Mouse (Mus musculus): Measurements from ENCODE around the gene Hs2st1. TPM values are rescaled to one million over a fixed set of nuclear protein-coding genes. Genes with fewer than 3 reads are reported as not detected.

Hs2st1 gene
- polyA plus RNA-seq, 1 experiment, result 30.9 TPM

DNA sequence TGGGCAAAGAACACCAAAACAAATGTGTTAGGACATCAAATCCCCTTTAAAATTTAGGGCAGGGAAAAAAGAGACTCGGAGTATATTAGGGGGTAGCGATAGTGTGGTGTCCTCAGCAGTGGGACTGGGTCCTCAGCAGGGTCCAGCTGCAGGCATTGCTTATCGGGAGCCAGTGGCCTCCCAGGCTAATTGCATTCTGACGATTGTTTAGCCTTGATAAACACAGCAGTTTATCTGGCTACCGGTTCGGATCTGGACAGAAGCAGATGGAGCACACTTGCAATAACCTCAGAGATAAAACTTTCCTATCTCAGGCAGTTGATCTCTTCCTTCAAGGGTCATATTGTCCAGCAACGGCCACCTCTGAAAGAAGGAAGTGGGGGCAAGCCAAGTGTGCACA is 169.1 kb downstream of the Hs2st1 start:
- no peak for TF ChIP-seq POLR2A (IDR thresholded peaks at IDR 0.05; ENCODE audit: borderline replicate concordance, extremely low read depth, insufficient read depth, insufficient read length, poor library complexity, severe bottlenecking)
- TF ChIP-seq CTCF (IDR thresholded peaks at IDR 0.05; ENCODE audit: borderline replicate concordance, extremely low read depth, insufficient read depth, insufficient read length), result no peak
- DNase-seq (ENCODE audit: low read depth), result no peak

DNA sequence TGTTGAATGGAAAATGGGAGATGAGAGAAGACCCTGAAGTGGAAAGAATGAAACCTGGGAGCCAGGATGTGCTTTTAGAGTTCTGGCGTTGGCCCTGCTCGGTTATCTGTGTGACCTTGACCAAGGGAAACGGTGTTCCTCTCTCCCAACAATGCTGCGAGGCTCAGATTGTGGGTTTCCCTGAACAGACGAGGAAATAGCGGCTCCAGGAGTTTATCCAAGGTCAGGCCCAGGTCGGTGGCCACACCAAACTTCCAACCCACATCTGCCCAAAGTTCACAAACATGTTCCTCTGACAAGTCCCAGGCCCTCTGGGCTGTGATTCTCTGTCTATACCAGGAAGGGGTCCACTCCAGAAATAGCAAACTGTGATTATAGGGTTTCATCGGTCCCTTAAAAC is 169.6 kb downstream of the Hs2st1 start:
- TF ChIP-seq CTCF (IDR thresholded peaks at IDR 0.05; ENCODE audit: borderline replicate concordance, extremely low read depth, insufficient read depth, insufficient read length) (no peak), POLR2A (IDR thresholded peaks at IDR 0.05; ENCODE audit: borderline replicate concordance, extremely low read depth, insufficient read depth, insufficient read length, poor library complexity, severe bottlenecking) (no peak)
- DNase-seq (ENCODE audit: low read depth), result no peak

DNA sequence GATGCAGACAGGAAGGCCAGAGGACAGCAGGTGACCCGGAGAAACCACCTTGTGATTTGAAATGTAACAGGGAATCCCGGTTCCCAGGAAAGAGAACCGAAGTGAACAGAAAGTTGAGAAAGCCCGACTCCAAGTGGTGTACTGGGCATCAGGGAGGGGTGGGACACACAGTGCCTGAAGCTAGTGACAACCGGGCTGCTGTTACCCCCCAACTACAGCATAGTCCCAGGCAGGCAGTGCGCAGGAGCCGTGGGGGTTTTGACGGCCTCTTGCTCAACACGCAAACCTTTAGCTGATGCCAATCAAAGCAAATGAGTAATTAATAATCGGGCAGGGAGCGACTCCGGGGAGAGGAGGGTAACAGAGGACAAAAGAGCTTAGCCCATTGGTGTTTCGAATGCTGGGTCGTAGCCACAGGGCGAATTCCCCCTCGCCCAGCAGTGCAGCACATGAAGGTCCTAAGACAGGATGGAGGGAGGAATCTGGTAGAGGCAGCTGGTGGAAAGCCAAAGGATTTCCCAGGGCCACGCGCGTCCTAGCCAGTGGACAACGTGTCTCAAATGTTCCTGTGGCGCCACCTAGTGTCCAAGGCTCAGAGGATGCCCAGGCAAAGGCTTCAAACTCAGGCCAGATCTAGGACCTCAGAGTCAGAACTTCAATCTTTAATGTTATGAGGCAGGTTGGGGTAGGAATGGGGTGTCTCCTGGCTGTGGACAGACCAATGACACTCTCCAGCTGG is 170.5 kb downstream of the Hs2st1 start:
- DNase-seq (ENCODE audit: low read depth), result peak; percentile 93

DNA sequence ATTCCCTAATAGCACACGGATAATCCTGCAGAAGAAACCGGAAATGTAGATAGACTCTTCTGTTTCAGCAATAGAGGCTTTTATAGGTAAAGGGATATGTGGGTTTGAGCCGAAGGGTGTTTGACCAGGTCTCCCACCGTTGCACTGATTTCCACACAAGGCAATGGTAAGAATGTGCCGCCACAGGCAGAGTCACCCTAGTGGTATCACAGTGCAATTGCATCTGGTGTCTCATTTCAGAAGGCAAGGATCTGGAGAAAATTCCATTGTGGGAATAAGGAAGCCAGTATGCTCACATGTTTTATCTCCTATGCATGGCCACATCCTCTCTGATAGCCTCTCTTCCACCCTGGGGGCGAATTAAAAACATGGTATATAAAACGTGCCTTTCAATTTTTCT is 171.8 kb downstream of the Hs2st1 start:
- no peak for DNase-seq (ENCODE audit: low read depth)
- TF ChIP-seq CTCF (IDR thresholded peaks at IDR 0.05; ENCODE audit: borderline replicate concordance, extremely low read depth, insufficient read depth, insufficient read length) (peak; percentile 43; the same call in 1 of the 2 replicates), POLR2A (IDR thresholded peaks at IDR 0.05; ENCODE audit: borderline replicate concordance, extremely low read depth, insufficient read depth, insufficient read length, poor library complexity, severe bottlenecking) (no peak)

More for the DNA sequence above, 170.5 kb downstream of the Hs2st1 start:
- TF ChIP-seq POLR2A (IDR thresholded peaks at IDR 0.05; ENCODE audit: borderline replicate concordance, extremely low read depth, insufficient read depth, insufficient read length, poor library complexity, severe bottlenecking), result no peak
- peak; percentile 92 for TF ChIP-seq CTCF (IDR thresholded peaks at IDR 0.05; ENCODE audit: borderline replicate concordance, extremely low read depth, insufficient read depth, insufficient read length)

DNA sequence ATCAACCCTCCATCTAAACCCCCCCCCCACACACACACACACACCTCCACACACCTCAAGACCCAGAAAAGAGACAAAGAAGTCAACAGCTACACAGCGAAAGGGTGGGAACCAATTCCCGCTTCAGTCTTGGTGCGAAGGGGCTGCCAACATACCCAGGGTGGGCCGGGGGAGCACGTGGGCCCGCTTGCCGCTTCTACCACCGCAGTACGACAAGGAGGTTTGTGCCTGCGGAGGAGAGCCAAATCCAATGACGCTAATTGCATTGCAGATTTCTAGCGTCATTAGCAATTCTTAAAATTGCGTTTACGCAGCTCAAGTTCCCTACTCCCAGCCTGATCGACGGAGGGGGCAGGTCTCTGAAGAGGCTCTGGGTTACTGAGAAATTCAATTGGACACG is 173.5 kb downstream of the Hs2st1 start:
- DNase-seq (ENCODE audit: low read depth), result peak; percentile 80
- TF ChIP-seq CTCF (IDR thresholded peaks at IDR 0.05; ENCODE audit: borderline replicate concordance, extremely low read depth, insufficient read depth, insufficient read length) (no peak), POLR2A (IDR thresholded peaks at IDR 0.05; ENCODE audit: borderline replicate concordance, extremely low read depth, insufficient read depth, insufficient read length, poor library complexity, severe bottlenecking) (no peak)

DNA sequence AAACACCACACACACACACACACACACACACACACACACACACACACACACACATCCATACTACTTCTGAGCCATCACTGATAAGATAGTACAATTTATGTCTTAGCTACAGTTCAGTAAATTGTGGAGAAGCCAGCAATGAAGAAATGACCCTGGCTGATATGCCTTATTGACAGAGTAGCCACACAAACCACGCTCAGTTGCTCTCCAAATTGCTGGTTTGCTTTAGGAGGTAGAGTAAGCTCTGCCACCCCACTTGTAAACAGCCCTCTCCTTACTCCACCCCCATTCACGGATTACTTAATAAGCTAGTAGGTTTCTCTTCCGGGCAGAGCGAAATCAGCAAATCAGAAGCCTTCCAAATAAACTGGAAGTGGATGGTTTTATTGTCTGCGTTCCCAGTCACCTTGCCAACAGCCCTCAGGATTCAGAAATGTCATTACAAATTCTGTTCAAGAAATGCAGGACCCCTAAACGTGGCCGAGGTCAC is 175.5 kb downstream of the Hs2st1 start:
- no peak for DNase-seq (ENCODE audit: low read depth)
- no peak for TF ChIP-seq CTCF (IDR thresholded peaks at IDR 0.05; ENCODE audit: borderline replicate concordance, extremely low read depth, insufficient read depth, insufficient read length)
- no peak for TF ChIP-seq POLR2A (IDR thresholded peaks at IDR 0.05; ENCODE audit: borderline replicate concordance, extremely low read depth, insufficient read depth, insufficient read length, poor library complexity, severe bottlenecking)

DNA sequence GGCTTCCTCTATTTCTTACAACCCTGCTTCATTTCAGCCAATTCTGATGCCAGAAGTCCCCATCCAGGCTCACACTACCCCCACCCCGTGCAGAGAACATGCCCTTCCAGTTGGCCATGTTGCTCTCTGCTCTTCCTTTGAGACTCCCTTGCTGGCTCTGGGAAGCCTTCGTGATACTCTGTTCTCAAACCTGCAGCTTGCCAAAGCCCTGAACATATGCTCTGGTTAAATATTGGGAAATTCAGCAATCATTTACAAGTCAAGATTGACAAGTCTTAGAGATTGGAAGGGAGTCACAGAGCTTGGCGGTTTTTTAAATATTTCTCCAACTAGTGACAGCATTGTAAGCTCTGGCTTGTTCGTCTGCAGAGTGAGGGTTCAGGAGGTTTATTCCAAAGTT is 183.5 kb downstream of the Hs2st1 start:
- no peak for TF ChIP-seq CTCF (IDR thresholded peaks at IDR 0.05; ENCODE audit: borderline replicate concordance, extremely low read depth, insufficient read depth, insufficient read length)
- no peak for TF ChIP-seq POLR2A (IDR thresholded peaks at IDR 0.05; ENCODE audit: borderline replicate concordance, extremely low read depth, insufficient read depth, insufficient read length, poor library complexity, severe bottlenecking)

DNA sequence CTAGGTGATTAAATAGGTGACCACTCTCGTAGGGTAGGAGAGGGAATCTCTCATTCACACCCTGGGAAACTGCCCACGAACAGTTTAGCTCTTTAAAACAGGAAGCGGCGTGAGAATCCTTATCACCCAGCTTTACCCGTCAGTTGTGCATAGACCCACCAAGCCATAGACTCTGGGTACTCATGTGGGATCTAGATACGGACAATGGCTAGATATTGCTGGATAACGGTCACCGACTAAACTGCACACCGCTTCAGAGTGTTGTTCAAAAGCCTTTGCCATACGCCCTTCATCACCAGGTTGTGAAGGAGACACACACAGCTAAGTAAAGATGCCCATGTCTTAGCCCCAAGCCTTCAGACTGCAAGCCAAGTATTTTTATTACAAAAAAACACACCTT is 185.3 kb downstream of the Hs2st1 start:
- TF ChIP-seq CTCF (IDR thresholded peaks at IDR 0.05; ENCODE audit: borderline replicate concordance, extremely low read depth, insufficient read depth, insufficient read length) (no peak), POLR2A (IDR thresholded peaks at IDR 0.05; ENCODE audit: borderline replicate concordance, extremely low read depth, insufficient read depth, insufficient read length, poor library complexity, severe bottlenecking) (no peak)
- no peak for DNase-seq (ENCODE audit: low read depth)

More for the DNA sequence above, 183.5 kb downstream of the Hs2st1 start:
- DNase-seq (ENCODE audit: low read depth), result no peak

DNA sequence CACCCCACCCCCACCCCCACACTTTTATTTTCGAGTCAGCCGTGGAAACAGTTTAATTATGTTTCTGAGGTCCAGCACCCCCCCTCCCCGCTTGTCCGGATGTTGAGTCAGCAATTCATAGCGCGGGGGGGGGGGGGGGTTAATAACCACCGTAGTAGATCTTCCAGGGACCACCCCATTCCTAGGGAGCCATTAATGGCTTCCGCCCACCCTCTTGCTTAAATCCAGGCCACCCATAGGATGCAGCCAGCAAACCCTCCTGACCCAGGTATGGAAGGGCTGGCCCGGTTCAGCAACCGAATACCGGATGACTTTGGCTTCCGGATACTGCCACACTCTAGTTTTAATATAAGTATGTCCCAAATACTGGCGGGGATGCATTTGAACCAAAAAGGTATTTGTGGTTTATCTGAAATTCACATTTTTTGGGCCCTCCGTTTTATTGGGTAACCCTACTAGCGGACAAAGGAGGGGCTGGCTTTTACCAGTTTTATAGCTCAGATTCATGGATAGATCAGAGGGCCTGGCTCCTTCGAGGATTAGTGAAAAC is 188.5 kb downstream of the Hs2st1 start:
- TF ChIP-seq CTCF (IDR thresholded peaks at IDR 0.05; ENCODE audit: borderline replicate concordance, extremely low read depth, insufficient read depth, insufficient read length), result no peak
- no peak for DNase-seq (ENCODE audit: low read depth)

DNA sequence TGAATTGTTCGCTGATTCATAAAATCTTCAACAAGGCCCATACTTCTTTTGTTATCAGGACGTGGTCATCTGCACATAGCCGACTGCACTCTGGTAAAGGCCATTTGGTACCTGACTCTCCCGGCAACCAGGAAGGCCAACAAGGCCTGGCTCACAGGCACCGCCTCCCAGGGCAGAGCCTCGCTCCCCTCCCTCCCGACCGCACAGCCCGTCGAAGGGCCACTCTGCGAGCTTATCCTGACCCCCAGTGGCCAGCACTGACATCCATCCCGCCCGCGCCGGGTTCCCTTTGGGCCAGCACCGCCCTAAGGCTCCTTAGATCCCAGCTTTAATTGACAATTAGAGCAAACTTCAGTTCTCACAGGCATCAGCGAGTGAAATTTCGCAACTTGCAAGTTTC is 189.1 kb downstream of the Hs2st1 start:
- TF ChIP-seq POLR2A (IDR thresholded peaks at IDR 0.05; ENCODE audit: borderline replicate concordance, extremely low read depth, insufficient read depth, insufficient read length, poor library complexity, severe bottlenecking), result no peak
- peak; percentile 74 for TF ChIP-seq CTCF (IDR thresholded peaks at IDR 0.05; ENCODE audit: borderline replicate concordance, extremely low read depth, insufficient read depth, insufficient read length)
- peak; percentile 82 for DNase-seq (ENCODE audit: low read depth)

DNA sequence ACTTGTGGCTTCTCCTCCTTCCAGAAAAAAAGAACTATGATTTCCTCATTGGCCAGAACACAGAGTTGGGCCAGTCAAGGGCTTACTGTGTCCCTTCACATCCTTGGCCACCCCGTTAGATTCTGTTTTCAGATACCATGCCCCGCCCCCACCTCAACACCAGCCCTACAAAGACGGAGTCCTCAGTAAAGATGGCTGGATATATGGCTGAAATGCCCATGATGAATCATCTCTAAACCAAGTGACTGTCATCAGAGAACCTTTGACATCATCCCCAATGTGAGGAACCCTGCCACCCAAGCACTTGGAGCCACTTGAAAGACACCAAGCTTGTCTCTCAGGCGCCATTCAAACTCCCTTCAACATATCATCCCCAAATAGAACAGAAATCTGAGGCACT is 190.2 kb downstream of the Hs2st1 start:
- TF ChIP-seq CTCF (IDR thresholded peaks at IDR 0.05; ENCODE audit: borderline replicate concordance, extremely low read depth, insufficient read depth, insufficient read length) (no peak), POLR2A (IDR thresholded peaks at IDR 0.05; ENCODE audit: borderline replicate concordance, extremely low read depth, insufficient read depth, insufficient read length, poor library complexity, severe bottlenecking) (no peak)

More for the DNA sequence above, 190.2 kb downstream of the Hs2st1 start:
- DNase-seq (ENCODE audit: low read depth), result no peak

Other genes with a start within 250 kb of the Hs2st1 start
- gene Selenof, start 123 bp upstream of the Hs2st1 start, polyA plus RNA-seq (2012; rRNA removed), result 254 and 296 TPM in 2 replicates
- 22.3 and 49.9 TPM in 2 replicates for gene Sh3glb1, start 150.2 kb upstream of the Hs2st1 start, polyA plus RNA-seq (2012; rRNA removed)
- 0.34 and 0.54 TPM in 2 replicates for gene Clca3a1, start 190.8 kb upstream of the Hs2st1 start, polyA plus RNA-seq (2012; rRNA removed)
- gene Clca3a2, start 249.3 kb upstream of the Hs2st1 start, polyA plus RNA-seq (2012; rRNA removed), result 0.11 and 0.14 TPM in 2 replicates

Data from brain, embryonic 14.5 days (tissue).